ENCODE assay signal across 8 mouse cellular contexts in the genomic region with DNA sequence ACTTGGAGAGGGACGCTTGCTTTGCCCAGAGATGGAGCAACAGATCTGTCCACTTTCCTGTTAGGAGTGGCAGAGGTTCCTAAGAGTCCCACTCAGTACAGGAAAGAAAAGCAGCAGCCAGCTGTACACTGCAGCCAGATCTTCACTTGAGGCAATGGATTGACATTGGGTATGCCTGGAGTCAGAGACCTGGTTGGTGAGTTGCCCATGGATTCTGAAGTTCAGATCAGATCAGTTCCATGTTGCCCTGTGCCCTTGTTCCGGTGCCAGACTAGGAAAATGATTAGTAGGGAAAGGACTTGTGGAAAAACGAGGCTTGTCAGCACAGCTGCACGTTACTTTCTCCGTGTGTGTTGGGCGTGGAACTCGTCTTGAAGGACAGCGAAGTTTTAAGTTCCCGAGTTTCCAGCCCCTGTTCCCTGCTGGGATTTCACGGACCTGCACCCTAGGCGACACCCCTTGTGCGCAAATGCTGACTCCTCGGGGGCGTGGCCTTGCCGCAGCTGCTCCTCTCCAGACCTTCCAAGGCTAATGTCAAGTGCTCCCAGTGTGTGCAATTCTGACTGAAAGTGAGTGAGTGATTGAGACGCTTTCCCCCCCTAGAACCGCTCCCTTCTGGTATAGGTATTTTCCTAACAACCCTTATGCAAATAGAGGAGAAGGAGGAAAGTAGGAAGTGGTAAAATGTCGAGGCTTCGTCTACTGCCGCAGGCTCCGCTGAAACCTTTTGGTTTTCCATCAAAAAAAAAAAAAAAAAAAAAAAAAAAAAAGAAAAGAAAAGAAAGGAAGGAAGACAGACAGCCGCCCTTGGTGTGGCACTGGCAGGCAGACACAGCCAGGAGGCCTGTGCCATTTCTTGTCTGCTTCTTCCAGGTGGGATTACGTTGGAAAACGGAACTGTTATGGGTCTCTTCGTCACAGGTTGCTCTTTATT. TPM values are rescaled to one million over a fixed set of nuclear protein-coding genes. Genes with fewer than 3 reads are reported as not detected.
A peak's percentile ranks its signal among the peaks of the same experiment; 100 is the strongest.
DNase-seq lines count a peak whose midpoint lies in the region; ATAC-seq lines count a peak whose summit lies in the region.

No protein-coding gene starts in this region.

- H3K4me2 ChIP-seq in liver, embryonic 13.5 days = peak overlapping the region; percentile 55

- ATAC-seq in liver, embryonic 13.5 days (ENCODE audit: low read depth) = peak; percentile 75

- H3K9me3 ChIP-seq in liver, embryonic 13.5 days (replicated peaks) = no peaks in the 10 kb centered on the region

- peak overlapping the region; percentile 47 for H3K4me3 ChIP-seq in brown adipose tissue, adult 24 weeks (ENCODE audit: insufficient read depth, low read depth, low read length)
- H3K4me3 ChIP-seq in liver, embryonic 13.5 days (replicated peaks) = peak overlapping the region; percentile 18

- H3K4me1 ChIP-seq in brown adipose tissue, adult 24 weeks (ENCODE audit: control insufficient read depth, insufficient read depth, insufficient read length, low read length) = peaks cover 21% of the 10 kb centered on the region
- peaks cover 32% of the 10 kb centered on the region for H3K4me1 ChIP-seq in liver, embryonic 13.5 days (replicated peaks)

- H3K27ac ChIP-seq in brown adipose tissue, adult 24 weeks (replicated peaks; ENCODE audit: low read depth, low read length) = peak overlapping the region; percentile 75
- H3K27ac ChIP-seq in liver, embryonic 13.5 days = no peak overlapping the region

- WGBS in liver, embryonic 13.5 days (ENCODE audit: insufficient replicate concordance) = 10% methylated on average over 25 of the region's 25 CpGs

- intact Hi-C loops in gastrocnemius, postnatal 14 days (cut with DNase I; ENCODE audit: low total_unique reads) = no loop called here

- DNase-seq in MN1 (ENCODE audit: low spot score) = peak; percentile 9
- peak; percentile 76 for DNase-seq in gastrocnemius, postnatal 14 days
- peak; percentile 78 for DNase-seq in induced T-regulatory cell, adult 2 months (ENCODE audit: low read depth)
- peak; percentile 47 for DNase-seq in liver, embryonic 13.5 days
- peak; percentile 35 for DNase-seq in naive thymus-derived CD4-positive, alpha-beta T cell, adult 2 months (ENCODE audit: low read depth)
- no peak for DNase-seq in right cerebral cortex, postnatal 14 days
- DNase-seq in right cerebral cortex, postnatal 25 days = no peak

- no peaks in the 10 kb centered on the region for H3K27me3 ChIP-seq in liver, embryonic 13.5 days

- H3K9ac ChIP-seq in liver, embryonic 13.5 days = no peak overlapping the region

- H3K36me3 ChIP-seq in liver, embryonic 13.5 days = no peaks in the 10 kb centered on the region

RNA-seq across cellular contexts. Expression of gene Atxn7l1, which starts 28.4 kb away (rescaled TPM):
- 17.2 and 22.9 TPM in 2 replicates for polyA plus RNA-seq in brown adipose tissue, adult 24 weeks (2012; ENCODE audit: insufficient read depth, insufficient read length, missing spikeins)
- 10 to 100 TPM; 13.9 to 15.4 TPM for total RNA-seq in gastrocnemius, postnatal 14 days (2021)
- 9.0 and 15.2 TPM in 2 replicates for polyA plus RNA-seq in liver, embryonic 13.5 days (2015; fragmentation: Nextera tagmentation; extraction: Ambion mirVana)

Comparison
In these comparisons a context has a peak if more than half of its experiments do, and no peak if none do; other contexts are left out.
1. DNase-seq: peak in MN1 (single experiment), gastrocnemius, postnatal 14 days (single experiment), induced T-regulatory cell, adult 2 months (single experiment), liver, embryonic 13.5 days (single experiment) and naive thymus-derived CD4-positive, alpha-beta T cell, adult 2 months (single experiment); none in right cerebral cortex, postnatal 14 days (single experiment) and right cerebral cortex, postnatal 25 days (single experiment).